Mouse (Mus musculus) forebrain, embryonic 12.5 days (tissue): Measurements from ENCODE around the gene Olfr676. TPM values are rescaled to one million over a fixed set of nuclear protein-coding genes. Genes with fewer than 3 reads are reported as not detected.
"Not testable (repeated sequence)": the region's sequence is repeated elsewhere in the genome, so short reads cannot be mapped to it uniquely, and the experiment has no call there.

Experiments
- ATAC-seq: fragments of 200-750 bp; cut with Nextera tagmentation; 2 replicates; pipeline ENCODE4 v1.8.0; 2017; ENCODE audit warnings: moderate TSS enrichment; ENCODE audit not compliant: low FRiP score
- H3K27ac ChIP-seq: fragments of 300-500 bp; sonication (generic); 2 replicates; pipeline ENCODE4 v1.5.1; 2016; ENCODE audit warnings: mild to moderate bottlenecking
- H3K27me3 ChIP-seq: fragments of 300-500 bp; sonication (generic); 2 replicates; pipeline ENCODE4 v1.6.1; 2016; ENCODE audit warnings: mild to moderate bottlenecking
- H3K36me3 ChIP-seq: fragments of 300-500 bp; sonication (generic); replicated peaks from 2 replicates; pipeline ENCODE4 v1.6.1; 2016; ENCODE audit warnings: mild to moderate bottlenecking
- H3K4me1 ChIP-seq: fragments of 300-500 bp; sonication (generic); 2 replicates; pipeline ENCODE4 v1.6.1; 2016
- H3K4me2 ChIP-seq: fragments of 300-500 bp; sonication (generic); 2 replicates; pipeline ENCODE4 v1.6.1; 2016; ENCODE audit warnings: mild to moderate bottlenecking, moderate library complexity
- H3K4me3 ChIP-seq: fragments of 300-500 bp; sonication (generic); replicated peaks from 2 replicates; pipeline ENCODE4 v1.5.1; 2016; ENCODE audit warnings: mild to moderate bottlenecking
- H3K9ac ChIP-seq: fragments of 300-500 bp; sonication (generic); 2 replicates; pipeline ENCODE4 v1.6.1; 2016; ENCODE audit warnings: mild to moderate bottlenecking
- H3K9me3 ChIP-seq: fragments of 300-500 bp; sonication (generic); 2 replicates; pipeline ENCODE4 v1.6.1; 2016
- WGBS: fragments of 180-500 bp; shearing (Covaris S2); methylation state at CpG from one replicate; pipeline ENCODE4 v1.1.7; 2016; 5-methylcytosine and 5-hydroxymethylcytosine counted together
- polyA plus RNA-seq: library from polyadenylated mRNA; unstranded; fragments of >200 nt; fragmentation: Nextera tagmentation; extraction: Ambion mirVana; gene quantifications from 2 replicates; pipeline ENCODE4 v1.2.1, GENCODE M21; 2016

Olfr676 gene
- not detected in 2 replicates for polyA plus RNA-seq

DNA sequence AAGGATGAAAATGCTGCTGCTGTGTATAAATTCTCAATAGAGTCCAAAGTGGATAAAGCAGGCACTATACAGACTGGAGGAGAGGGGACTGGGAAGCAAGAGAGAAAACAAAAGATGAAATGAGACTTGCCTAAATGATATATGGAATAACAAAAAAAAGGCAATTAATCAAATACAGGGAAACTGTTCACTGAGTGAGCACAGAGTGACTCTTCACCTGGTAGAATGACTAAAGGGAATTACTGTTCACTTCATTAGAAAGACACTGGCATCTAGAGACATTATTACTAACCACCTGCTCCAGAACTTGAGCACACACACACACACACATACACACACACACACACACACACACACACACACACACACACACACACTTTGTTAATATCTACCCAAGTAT lies at the start of gene Olfr676:
Olfr676 (plus strand) TSS at position 301 of the 400 bp plus-strand sequence.
- no peaks in the 10 kb centered on the region for H3K27me3 ChIP-seq
- no peaks in the 10 kb centered on the region for H3K36me3 ChIP-seq
- H3K4me3 ChIP-seq = no peak within 1 kb of the TSS
- no peak within 1 kb of the TSS for H3K27ac ChIP-seq
- no peaks in the 10 kb centered on the region for H3K4me1 ChIP-seq
- no peak within 1 kb of the TSS for H3K9ac ChIP-seq
- no peak within 1 kb of the TSS for H3K4me2 ChIP-seq
- no peak for ATAC-seq
- H3K9me3 ChIP-seq = no peaks in the 10 kb centered on the region

DNA sequence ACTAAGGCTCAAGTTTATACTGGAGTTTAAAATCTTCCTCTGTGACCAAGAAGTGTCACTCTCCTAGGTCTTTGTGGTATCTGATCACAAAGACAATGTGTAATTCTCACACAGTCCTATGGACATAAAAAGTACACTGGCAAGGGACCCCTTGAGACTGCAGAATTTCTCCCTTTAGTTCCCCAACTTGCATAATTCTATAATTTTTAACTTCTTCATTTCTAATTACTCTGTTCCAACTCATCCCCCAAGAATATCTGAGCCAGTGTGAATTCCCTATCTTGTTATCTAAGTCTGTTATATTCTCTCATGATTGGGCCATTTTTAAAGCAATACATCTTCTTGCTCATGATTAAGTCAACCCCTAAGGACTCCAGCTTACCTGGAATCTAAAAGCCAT lies 30.6 kb upstream of the Olfr676 start, which contains the start of gene Olfr672:
Olfr672 (minus strand) TSS at position 101 of the 400 bp plus-strand sequence.
- no peak within 1 kb of the TSS for H3K4me3 ChIP-seq
- H3K4me1 ChIP-seq = no peaks in the 10 kb centered on the region
- no peaks in the 10 kb centered on the region for H3K27me3 ChIP-seq
- ATAC-seq = no peak
- no peaks in the 10 kb centered on the region for H3K9me3 ChIP-seq
- no peak within 1 kb of the TSS for H3K27ac ChIP-seq
- H3K9ac ChIP-seq = no peak within 1 kb of the TSS
- no peak within 1 kb of the TSS for H3K4me2 ChIP-seq
- no peaks in the 10 kb centered on the region for H3K36me3 ChIP-seq

DNA sequence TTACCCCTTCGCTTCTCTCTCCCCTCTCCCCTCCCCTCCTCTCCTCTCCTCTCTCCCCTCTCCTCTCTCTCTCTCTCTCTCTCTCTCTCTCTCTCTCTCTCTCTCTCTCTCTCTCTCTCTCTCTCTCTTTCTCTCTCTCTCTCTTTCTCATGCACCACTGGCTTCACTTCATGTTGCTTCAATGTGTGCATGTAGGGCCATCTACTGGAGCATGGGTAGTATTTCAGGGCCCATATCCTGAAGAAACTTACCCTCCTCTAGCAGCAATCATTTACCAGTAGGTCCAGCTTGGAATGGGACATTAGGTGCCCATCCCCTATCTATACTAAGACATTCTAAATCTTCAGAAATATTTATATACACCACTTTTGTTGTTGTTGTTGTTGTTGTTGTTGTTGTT lies 10.0 kb upstream of the Olfr676 start:
- H3K27me3 ChIP-seq = no peaks in the 10 kb centered on the region
- no peak overlapping the region for H3K4me3 ChIP-seq
- ATAC-seq = no peak
- 69% methylated on average over 1 of the region's 1 CpGs for WGBS
- H3K9me3 ChIP-seq = no peaks in the 10 kb centered on the region
- no peak overlapping the region for H3K9ac ChIP-seq
- no peaks in the 10 kb centered on the region for H3K4me1 ChIP-seq
- H3K27ac ChIP-seq = no peak overlapping the region
- H3K36me3 ChIP-seq = no peaks in the 10 kb centered on the region
- no peak overlapping the region for H3K4me2 ChIP-seq

DNA sequence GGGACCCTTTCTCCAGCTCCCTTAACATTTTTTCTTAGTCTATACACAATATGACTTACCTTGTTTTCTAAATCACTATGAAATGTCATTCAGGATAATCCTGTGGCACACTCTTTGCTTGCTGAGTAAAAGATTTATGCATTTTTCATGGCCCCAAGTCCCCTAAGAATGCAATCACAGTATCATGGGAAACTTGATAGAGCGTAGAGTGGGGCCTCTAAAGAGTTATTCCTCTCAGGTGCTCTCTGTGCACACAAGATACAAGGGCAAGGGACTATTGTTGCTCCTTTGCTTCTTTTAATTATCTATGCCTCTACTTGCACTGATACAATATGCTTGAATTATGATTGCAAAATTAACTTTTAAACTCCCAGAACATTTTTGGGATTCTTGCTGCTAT lies 4.1 kb upstream of the Olfr676 start, which contains the start of gene Olfr675:
Olfr675 (minus strand) TSS at position 101 of the 400 bp plus-strand sequence.
- Histone ChIP-seq H3K9ac (no peak within 1 kb of the TSS), H3K4me2 (no peak within 1 kb of the TSS), H3K4me1 (no peaks in the 10 kb centered on the region), H3K4me3 (no peak within 1 kb of the TSS), H3K27ac (no peak within 1 kb of the TSS), H3K36me3 (no peaks in the 10 kb centered on the region), H3K27me3 (no peaks in the 10 kb centered on the region), H3K9me3 (no peaks in the 10 kb centered on the region)
- ATAC-seq = no peak
- 90% methylated on average over 1 of the region's 1 CpGs for WGBS

DNA sequence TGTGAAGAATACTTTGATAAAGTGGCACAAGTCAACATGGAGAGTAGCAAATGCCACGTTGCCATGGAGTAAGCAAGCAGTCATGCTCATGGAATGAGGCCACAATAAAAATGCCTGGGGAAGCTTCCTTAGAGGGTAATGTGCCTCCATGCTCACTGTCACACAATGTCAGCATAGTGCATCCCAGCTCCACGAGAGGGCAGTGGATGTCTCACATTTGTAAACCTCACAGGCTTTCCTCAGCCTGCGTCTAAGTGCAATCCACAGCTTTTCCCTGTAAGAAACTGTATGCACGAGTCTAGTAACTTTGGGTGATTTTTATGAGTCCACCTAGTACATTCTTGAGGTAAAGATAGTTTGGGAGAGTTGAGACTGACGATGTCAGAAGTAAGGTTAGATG lies 1.3 kb downstream of the Olfr676 start:
- not testable (repeated sequence) for H3K4me2 ChIP-seq, H3K27ac ChIP-seq, H3K36me3 ChIP-seq, H3K27me3 ChIP-seq, H3K4me1 ChIP-seq, H3K9me3 ChIP-seq, ATAC-seq, H3K9ac ChIP-seq, H3K4me3 ChIP-seq
- WGBS = 66% methylated on average over 5 of the region's 5 CpGs

DNA sequence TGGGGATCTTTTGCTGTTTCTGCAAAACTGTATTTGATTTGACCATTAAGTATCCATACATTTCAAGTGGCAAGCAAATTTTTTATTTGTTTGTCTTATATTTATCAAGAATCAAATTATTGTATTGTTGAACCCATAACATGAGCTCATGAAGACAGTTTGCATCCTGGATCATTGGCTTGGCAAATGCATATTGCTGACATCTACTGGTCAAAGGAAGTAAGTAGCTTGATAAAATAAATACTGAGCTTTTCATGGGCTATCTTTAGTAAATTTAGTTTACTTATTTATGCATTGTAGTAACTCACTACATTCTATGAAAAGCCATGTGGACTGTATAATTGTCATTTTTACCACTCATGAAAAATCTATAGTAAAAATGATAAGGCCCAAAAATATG lies 26.5 kb downstream of the Olfr676 start:
- no peak for ATAC-seq

DNA sequence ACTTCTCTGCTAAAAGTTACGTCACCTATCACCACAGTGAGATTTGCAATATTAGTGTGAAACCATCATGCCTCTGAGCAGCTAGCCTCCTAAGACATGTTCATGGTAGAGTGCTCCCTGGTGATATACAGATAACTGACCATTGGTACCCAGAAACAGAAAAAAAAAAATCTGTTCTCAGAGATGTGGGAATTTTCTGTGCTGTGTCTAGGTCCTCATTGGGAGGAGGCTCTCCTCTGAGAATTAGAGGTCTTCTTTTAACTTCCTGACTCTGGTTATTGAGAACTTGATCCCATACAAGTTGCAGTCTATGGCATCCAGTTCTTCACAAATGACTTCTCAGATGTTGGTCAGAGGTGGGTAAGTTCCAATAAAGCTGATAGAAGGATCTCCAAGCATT lies 31.7 kb downstream of the Olfr676 start, which contains the start of gene Olfr678:
Olfr678 (plus strand) TSS at position 301 of the 400 bp plus-strand sequence.
- Histone ChIP-seq H3K36me3 (no peaks in the 10 kb centered on the region), H3K27me3 (no peaks in the 10 kb centered on the region), H3K4me2 (no peak within 1 kb of the TSS), H3K4me1 (no peaks in the 10 kb centered on the region), H3K4me3 (no peak within 1 kb of the TSS), H3K9me3 (no peaks in the 10 kb centered on the region), H3K9ac (no peak within 1 kb of the TSS), H3K27ac (no peak within 1 kb of the TSS)
- WGBS = 100% methylated on average over 1 of the region's 1 CpGs
- ATAC-seq = no peak

More for the DNA sequence above, 26.5 kb downstream of the Olfr676 start:
- Histone ChIP-seq H3K27me3 (no peaks in the 10 kb centered on the region), H3K4me1 (no peaks in the 10 kb centered on the region), H3K4me3 (no peak overlapping the region), H3K36me3 (no peaks in the 10 kb centered on the region), H3K9ac (no peak overlapping the region), H3K9me3 (no peaks in the 10 kb centered on the region), H3K4me2 (no peak overlapping the region), H3K27ac (no peak overlapping the region)

DNA sequence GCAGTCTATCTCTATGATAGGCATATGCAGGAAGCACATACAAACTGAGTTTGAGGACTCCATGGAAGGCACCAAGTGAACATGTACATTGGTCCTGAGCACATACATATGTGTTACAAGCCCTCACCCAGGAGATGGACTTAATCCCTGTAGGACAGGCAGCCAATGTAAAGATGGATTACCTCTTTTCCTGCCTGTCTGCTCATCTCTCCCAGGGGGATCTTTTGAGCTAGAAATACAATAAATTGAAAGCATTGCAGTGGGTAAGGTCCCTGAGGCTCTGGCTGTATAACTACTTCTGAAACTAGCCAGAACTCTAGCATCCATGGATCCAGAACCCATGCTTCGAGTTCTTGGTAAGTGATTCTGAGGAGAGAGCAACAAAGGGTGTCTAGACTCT lies 48.4 kb downstream of the Olfr676 start, which contains the start of gene Olfr679:
Olfr679 (plus strand) TSS at position 301 of the 400 bp plus-strand sequence.
- 63% methylated on average over 1 of the region's 1 CpGs for WGBS
- Histone ChIP-seq H3K27ac (no peak within 1 kb of the TSS), H3K4me2 (no peak within 1 kb of the TSS)

More for the DNA sequence above, 48.4 kb downstream of the Olfr676 start, which contains the start of gene Olfr679:
- H3K4me3 ChIP-seq = no peak within 1 kb of the TSS
- H3K27me3 ChIP-seq = no peaks in the 10 kb centered on the region
- no peak for ATAC-seq
- no peak within 1 kb of the TSS for H3K9ac ChIP-seq
- H3K36me3 ChIP-seq = no peaks in the 10 kb centered on the region
- H3K9me3 ChIP-seq = no peaks in the 10 kb centered on the region
- H3K4me1 ChIP-seq = no peaks in the 10 kb centered on the region

Other genes starting within 250 kb of the Olfr676 start
- gene Usp17lb, start 190.1 kb upstream of the Olfr676 start, polyA plus RNA-seq = not detected in 2 replicates
- gene Usp17la, start 175.7 kb upstream of the Olfr676 start, polyA plus RNA-seq = not detected in 2 replicates
- not detected in 2 replicates for gene Olfr665, start 154.7 kb upstream of the Olfr676 start, polyA plus RNA-seq
- 0.27 TPM in 1 of 2 replicates, not detected in the other for gene Olfr666, start 136.7 kb upstream of the Olfr676 start, polyA plus RNA-seq
- not detected in 2 replicates for gene Olfr667, start 111.2 kb upstream of the Olfr676 start, polyA plus RNA-seq
- not detected in 2 replicates for gene Olfr668, start 104.6 kb upstream of the Olfr676 start, polyA plus RNA-seq
- gene Olfr669, start 98.5 kb upstream of the Olfr676 start, polyA plus RNA-seq = not detected in 2 replicates
- not detected in 2 replicates for gene Olfr670, start 70.1 kb upstream of the Olfr676 start, polyA plus RNA-seq
- not detected in 2 replicates for gene Olfr671, start 53.6 kb upstream of the Olfr676 start, polyA plus RNA-seq
- gene Olfr672, start 30.7 kb upstream of the Olfr676 start, polyA plus RNA-seq = not detected in 2 replicates
- not detected in 2 replicates for gene Olfr675, start 4.2 kb upstream of the Olfr676 start, polyA plus RNA-seq
- not detected in 2 replicates for gene Olfr677, start 18.7 kb downstream of the Olfr676 start, polyA plus RNA-seq
- gene Olfr678, start 31.8 kb downstream of the Olfr676 start, polyA plus RNA-seq = not detected in 2 replicates
- not detected in 2 replicates for gene Olfr679, start 48.5 kb downstream of the Olfr676 start, polyA plus RNA-seq
- gene Olfr680-ps1, start 60.1 kb downstream of the Olfr676 start, polyA plus RNA-seq = not detected in 2 replicates
- not detected in 2 replicates for gene Olfr681, start 84.1 kb downstream of the Olfr676 start, polyA plus RNA-seq
- gene Olfr683, start 114.3 kb downstream of the Olfr676 start, polyA plus RNA-seq = 0.13 TPM in 1 of 2 replicates, not detected in the other
- gene Olfr684, start 131.0 kb downstream of the Olfr676 start, polyA plus RNA-seq = not detected in 2 replicates
- gene Olfr685, start 153.3 kb downstream of the Olfr676 start, polyA plus RNA-seq = not detected in 2 replicates
- not detected in 2 replicates for gene Olfr686, start 174.8 kb downstream of the Olfr676 start, polyA plus RNA-seq